Mouse (Mus musculus) liver, postnatal 0 days (tissue): ENCODE data around the gene Apba2.

Experiments used
- CTCF ChIP-seq: sonication (generic); IDR thresholded peaks from 2 replicates; pipeline ENCODE4 v1.5.1; 2016; ENCODE audit warnings: antibody characterized with exemption, low read depth
- EP300 ChIP-seq: IDR thresholded peaks from 2 replicates; pipeline ENCODE4 v1.6.1; 2016; ENCODE audit warnings: antibody characterized with exemption, low read depth, mild to moderate bottlenecking

- TF ChIP-seq CTCF: no peak
- no peak for TF ChIP-seq EP300
Observed at GRCm38 (mm10) chr7:64561711-64562498, 60.4 kb downstream of the Apba2 start.
